Mouse (Mus musculus): ENCODE data around the gene Nelfb.

The Nelfb gene

GRCm38 (mm10) chr2:25174866-25175689, 36.2 kb downstream of the Nelfb start:
- no peak for DNase-seq

- DNase-seq: no peak
Measured at GRCm38 (mm10) chr2:25173821-25174220, 37.5 kb downstream of the Nelfb start.

GRCm38 (mm10) chr2:25172629-25173028, 38.7 kb downstream of the Nelfb start:
- no peak for DNase-seq

GRCm38 (mm10) chr2:25171769-25172153, 39.5 kb downstream of the Nelfb start:
- no peak for DNase-seq

GRCm38 (mm10) chr2:25171101-25171768, 40.1 kb downstream of the Nelfb start:
- no peak for DNase-seq

- DNase-seq: no peak
Measured at GRCm38 (mm10) chr2:25170326-25171100, 40.8 kb downstream of the Nelfb start.

GRCm38 (mm10) chr2:25169778-25170177, 41.5 kb downstream of the Nelfb start:
- no peak for DNase-seq

GRCm38 (mm10) chr2:25168665-25168978, 42.7 kb downstream of the Nelfb start:
- DNase-seq: no peak

- DNase-seq: no peak
Measured at GRCm38 (mm10) chr2:25167919-25168664, 43.2 kb downstream of the Nelfb start.

- DNase-seq: no peak
Measured at GRCm38 (mm10) chr2:25167481-25167880, 43.8 kb downstream of the Nelfb start.

GRCm38 (mm10) chr2:25157655-25158054, 53.6 kb downstream of the Nelfb start:
- no peak for DNase-seq

GRCm38 (mm10) chr2:25156990-25157389, 54.3 kb downstream of the Nelfb start:
- DNase-seq: no peak

GRCm38 (mm10) chr2:25156177-25156576, 55.1 kb downstream of the Nelfb start:
- no peak for DNase-seq

GRCm38 (mm10) chr2:25151280-25151956, 59.9 kb downstream of the Nelfb start:
- no peak for DNase-seq

Data from cerebellum, adult 11-12 months (tissue).